Mouse (Mus musculus): ENCODE results near the gene Trim37.
"Not testable (repeated sequence)": the region's sequence is repeated elsewhere in the genome, so short reads cannot be mapped to it uniquely, and the experiment has no call there.

Trim37 gene

GRCm38 (mm10) chr11:87233377-87233776, 106.5 kb downstream of the Trim37 start:
- no peak for DNase-seq (ENCODE audit: low spot score)

GRCm38 (mm10) chr11:87234743-87235485, 108.0 kb downstream of the Trim37 start:
- no peak for DNase-seq (ENCODE audit: low spot score)

GRCm38 (mm10) chr11:87235486-87235872, 108.6 kb downstream of the Trim37 start:
- no peak for DNase-seq (ENCODE audit: low spot score)

DNA sequence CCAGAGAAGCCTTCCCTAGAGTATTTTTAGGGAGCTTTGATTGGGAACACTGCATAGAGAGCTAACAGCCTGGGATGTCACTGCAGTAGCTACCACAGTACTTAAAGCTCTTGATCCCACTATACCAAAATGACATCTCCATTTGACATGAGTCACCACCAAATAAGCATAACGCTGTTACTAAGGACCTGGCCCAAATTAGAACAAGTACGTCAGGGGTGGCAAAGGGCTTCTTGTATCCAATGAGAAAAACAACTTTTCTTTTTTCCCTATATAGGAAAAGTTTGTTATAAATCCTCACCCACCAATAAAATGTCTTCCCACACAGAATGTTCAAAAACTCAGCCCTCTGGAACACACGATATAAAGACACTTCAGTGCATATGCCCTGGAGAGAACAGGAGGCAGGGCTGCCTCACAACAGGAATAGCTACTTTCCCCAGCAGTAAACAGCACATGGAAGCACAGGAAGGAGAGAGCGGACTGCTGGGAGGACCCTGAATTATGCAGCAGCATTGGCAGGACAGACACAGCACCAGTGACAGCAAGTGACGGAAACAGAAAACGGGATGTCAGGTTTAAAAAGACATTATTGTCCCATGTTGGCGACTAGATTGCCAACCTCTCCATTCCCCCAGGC, 112.1 kb downstream of the Trim37 start:
- DNase-seq (ENCODE audit: low spot score) = no peak

DNA sequence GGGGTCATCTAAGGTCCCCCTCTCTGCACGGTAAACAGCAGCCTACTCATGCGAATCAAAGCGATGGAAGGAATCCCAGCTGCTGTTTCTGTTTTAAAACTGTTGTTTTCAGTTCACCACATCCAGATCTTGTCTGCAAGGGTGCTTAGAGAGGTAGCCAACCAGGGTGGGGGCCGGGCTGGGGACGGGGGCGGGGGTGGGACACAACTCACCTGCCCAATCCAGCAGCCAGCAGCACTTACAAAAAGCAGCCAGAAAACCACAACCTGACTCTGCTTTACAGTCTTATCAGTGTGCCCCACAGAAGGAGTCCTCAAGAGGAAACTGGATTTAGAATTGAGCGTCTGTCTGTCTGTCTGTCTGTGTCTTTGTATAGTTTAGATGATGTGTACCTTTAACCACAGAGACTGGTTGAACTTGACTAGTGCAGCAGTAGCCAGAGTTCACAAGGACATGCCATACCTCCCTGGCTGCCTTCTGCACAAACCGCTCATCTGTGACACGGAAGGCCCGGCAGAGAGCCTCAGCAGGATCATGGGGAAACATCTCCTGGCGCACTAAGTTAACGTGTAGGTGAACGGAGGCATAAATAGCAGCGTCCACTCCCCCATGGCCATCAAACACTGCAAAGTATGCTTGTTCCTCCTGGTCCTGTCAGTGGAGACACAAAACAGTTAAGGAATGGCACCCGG, 113.4 kb downstream of the Trim37 start:
- no peak for DNase-seq (ENCODE audit: low spot score)

DNA sequence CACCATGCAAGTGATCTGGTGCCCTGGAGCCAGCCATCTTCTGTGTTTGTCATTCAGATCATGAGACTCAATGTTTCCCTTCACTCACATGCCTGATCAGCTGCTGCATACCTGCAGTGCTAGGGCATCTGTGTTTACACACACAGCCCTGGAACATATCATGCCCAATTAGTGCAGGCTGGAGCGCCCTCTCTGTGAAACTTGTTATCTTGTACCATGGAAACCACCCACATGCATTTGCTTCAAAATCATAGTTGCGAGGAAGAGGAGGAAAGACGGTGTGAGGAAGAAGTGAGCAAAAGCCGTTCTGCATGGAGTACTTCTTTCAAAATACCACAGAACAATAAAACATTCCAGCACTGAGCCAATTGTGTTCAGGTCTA, 113.9 kb downstream of the Trim37 start:
- no peak for DNase-seq (ENCODE audit: low spot score)

GRCm38 (mm10) chr11:87241256-87241655, 114.4 kb downstream of the Trim37 start:
- no peak for DNase-seq (ENCODE audit: low spot score)

DNA sequence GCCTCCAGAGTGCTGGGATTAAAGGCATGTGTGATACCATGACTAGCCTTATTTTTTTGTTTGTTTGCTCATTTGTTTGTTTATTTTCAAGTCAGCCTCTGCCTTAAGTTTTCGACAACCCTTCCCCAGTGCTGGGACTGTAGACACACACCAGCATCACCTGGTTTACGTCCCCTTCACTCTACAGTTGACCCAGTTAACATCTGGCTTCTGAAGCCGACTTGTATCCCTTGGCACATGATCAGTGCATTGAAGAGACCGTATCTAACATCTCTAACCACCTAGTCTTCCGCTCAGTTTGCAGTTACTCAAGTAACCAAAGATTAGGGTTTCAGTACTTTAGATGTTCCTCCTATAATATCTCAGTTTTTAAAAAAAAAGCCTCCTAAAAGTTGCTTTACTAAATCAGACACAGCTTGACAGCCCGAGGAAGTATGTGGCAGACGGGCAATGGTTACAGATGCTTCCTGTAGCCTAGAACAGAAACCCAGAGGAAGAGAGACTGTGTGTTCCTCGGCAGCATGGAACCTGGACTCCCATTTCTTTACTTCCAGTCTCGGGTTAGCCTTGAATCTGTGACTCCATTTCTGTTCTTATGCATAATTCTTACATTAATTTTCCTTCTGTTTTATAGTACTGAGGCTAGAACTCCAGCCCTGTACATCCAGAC, 118.4 kb downstream of the Trim37 start:
- DNase-seq (ENCODE audit: low spot score) = no peak

GRCm38 (mm10) chr11:87246107-87246651, 119.3 kb downstream of the Trim37 start:
- DNase-seq (ENCODE audit: low spot score) = no peak

DNA sequence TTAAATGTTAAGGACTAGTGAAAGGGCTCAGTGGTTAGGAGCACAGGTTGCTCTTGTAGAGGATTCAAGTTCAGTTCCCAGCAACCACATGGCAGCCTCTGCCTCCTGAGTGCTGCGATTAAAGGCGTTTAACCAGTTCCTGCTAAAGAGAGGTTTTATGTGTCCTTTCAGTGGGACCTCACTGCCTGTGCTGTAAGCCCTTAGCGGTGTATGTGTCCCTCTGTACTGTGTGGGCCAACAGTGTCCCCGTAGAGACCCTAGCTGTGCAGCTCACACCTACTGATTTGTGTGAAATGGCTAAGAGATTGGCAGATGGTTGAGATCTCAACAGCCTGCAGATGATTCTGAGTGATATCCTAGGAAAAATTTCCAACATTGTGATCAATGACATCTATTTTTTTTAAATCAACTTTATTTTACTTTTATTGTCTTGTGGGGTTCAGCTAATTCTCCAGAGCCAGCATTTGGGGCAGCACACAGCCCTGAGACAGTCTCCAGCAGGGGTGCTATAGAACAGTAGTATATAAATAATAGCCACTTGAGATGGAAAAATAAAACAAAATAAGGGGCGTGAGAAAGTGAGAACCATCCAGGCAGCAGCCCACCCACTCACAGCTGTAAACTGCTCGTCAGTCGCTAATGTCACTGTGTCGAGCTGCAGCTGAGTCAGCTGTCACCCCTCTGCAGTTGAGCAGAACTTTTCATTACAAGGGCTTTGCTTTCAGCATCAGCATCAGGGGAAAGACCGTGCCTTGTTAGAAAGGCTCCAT, 120.0 kb downstream of the Trim37 start:
- DNase-seq (ENCODE audit: low spot score) = no peak

- DNase-seq (ENCODE audit: low spot score) = no peak
Observed at GRCm38 (mm10) chr11:87247494-87247866, 120.6 kb downstream of the Trim37 start.

GRCm38 (mm10) chr11:87250132-87250531, 123.3 kb downstream of the Trim37 start:
- DNase-seq (ENCODE audit: low spot score) = no peak

GRCm38 (mm10) chr11:87253294-87253693, 126.4 kb downstream of the Trim37 start:
- no peak for DNase-seq (ENCODE audit: low spot score)

DNA sequence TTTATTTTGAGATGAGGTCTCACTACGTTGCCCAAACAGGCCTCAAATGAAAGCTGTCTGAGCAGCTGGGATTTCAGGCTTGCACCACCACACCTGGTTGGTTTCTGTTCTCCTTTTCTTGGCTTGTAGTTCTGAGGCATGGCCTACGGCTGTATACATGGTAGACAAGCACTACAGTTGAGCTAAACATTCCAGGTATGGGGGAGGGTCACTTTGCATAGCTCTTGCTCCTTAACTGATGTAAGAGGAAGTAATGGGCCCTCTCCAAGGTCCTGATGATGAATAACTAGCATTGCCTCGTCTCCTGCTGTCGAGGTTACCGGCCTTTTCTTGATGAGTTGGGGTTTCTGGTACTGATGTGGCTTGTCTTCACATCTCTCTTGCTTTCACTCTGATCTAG, 127.3 kb downstream of the Trim37 start:
- no peak for DNase-seq (ENCODE audit: low spot score)

- DNase-seq (ENCODE audit: low spot score) = no peak
Observed at GRCm38 (mm10) chr11:87257282-87257681, 130.4 kb downstream of the Trim37 start.

- no peak for DNase-seq (ENCODE audit: low spot score)
Observed at GRCm38 (mm10) chr11:87259792-87260191, 132.9 kb downstream of the Trim37 start.

DNA sequence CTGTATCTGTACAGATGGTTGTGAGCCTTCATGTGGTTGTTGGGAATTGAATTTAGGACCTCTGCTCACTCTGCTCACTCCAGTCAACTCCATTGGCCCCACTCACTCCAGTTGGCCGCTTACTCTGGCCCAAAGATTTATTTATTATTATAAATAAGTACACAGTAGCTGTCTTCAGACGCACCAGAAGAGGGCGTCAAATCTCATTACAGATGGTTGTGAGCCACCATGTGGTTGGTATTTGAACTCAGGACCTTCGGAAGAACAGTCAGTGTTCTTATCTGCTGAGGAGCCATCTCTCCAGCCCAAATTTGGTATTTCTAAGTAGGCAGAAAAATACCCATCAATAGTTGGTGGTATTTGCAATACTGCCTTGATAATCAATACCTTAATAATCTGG, 134.8 kb downstream of the Trim37 start:
- DNase-seq (ENCODE audit: low spot score) = not testable (repeated sequence)

DNA sequence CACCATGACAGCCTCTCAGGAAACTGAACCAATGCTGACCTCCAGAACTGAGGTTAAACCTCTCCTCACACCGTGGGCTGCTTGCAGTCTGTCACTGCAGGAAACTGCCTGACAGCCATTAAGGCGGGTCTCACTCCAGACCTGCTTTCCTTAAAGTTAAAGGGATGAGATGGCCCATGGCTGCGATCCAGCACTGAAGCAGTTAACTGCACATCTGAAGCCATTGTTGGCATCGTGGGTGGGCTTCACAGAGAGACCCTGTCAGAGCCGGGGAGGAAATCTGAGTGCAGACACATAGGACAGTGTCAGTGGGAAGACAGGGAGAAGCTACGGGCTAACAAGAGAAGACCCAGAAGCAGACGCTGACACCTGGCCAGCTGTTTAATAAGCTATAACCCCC, 137.1 kb downstream of the Trim37 start:
- no peak for DNase-seq (ENCODE audit: low spot score)

DNA sequence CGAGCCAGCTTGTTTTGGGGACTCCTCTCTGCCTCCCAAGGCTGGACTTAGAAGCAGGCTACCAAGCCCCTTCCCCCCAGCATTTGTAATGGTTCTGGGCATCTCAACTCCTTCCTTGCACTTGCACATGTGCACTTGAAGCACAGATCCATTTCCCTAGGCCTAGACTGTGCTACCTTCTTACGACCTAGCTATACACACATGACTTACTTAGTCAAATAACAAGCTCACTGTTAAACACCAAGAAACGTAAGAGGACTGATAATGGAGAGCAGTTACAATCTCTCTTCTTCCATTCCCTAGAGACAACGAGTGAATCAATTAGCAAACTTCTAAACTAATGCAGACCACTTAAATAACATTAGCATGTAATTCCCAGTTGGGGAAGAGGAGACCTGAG, 139.4 kb downstream of the Trim37 start:
- DNase-seq (ENCODE audit: low spot score) = no peak

- DNase-seq (ENCODE audit: low spot score) = no peak
Observed at GRCm38 (mm10) chr11:87268803-87269202, 141.9 kb downstream of the Trim37 start.
